Mouse (Mus musculus) limb, embryonic 15.5 days (tissue): ENCODE results near the gene Coq3. TPM values are rescaled to one million over a fixed set of nuclear protein-coding genes. Genes with fewer than 3 reads are reported as not detected.

ENCODE experiments used
- ATAC-seq: fragments of 200-750 bp; cut with Nextera tagmentation; 2 replicates; pipeline ENCODE4 v1.8.0; 2017; ENCODE audit warnings: low read depth, moderate TSS enrichment; ENCODE audit not compliant: insufficient number of reproducible peaks, low FRiP score, low TSS enrichment
- H3K27ac ChIP-seq: fragments of 300-500 bp; sonication (generic); 2 replicates; pipeline ENCODE4 v1.5.1; 2015; ENCODE audit warnings: moderate library complexity, mild to moderate bottlenecking, inconsistent platforms
- H3K27me3 ChIP-seq: fragments of 300-500 bp; sonication (generic); 2 replicates; pipeline ENCODE4 v1.6.1; 2015; ENCODE audit warnings: inconsistent platforms
- H3K36me3 ChIP-seq: fragments of 300-500 bp; sonication (generic); 2 replicates; pipeline ENCODE4 v1.6.1; 2015; ENCODE audit warnings: inconsistent platforms
- H3K4me1 ChIP-seq: fragments of 300-500 bp; sonication (generic); 2 replicates; pipeline ENCODE4 v1.6.1; 2015; ENCODE audit warnings: inconsistent platforms
- H3K4me2 ChIP-seq: fragments of 300-500 bp; sonication (generic); 2 replicates; pipeline ENCODE4 v1.6.1; 2015; ENCODE audit warnings: mild to moderate bottlenecking, inconsistent platforms
- H3K4me3 ChIP-seq: fragments of 300-500 bp; sonication (generic); 2 replicates; pipeline ENCODE4 v1.5.1; 2015; ENCODE audit warnings: mild to moderate bottlenecking, inconsistent platforms
- H3K9ac ChIP-seq: fragments of 300-500 bp; sonication (generic); 2 replicates; pipeline ENCODE4 v1.6.1; 2015; ENCODE audit warnings: inconsistent platforms
- H3K9me3 ChIP-seq: fragments of 300-500 bp; sonication (generic); 2 replicates; pipeline ENCODE4 v1.6.1; 2016; ENCODE audit warnings: inconsistent platforms
- WGBS: fragments of 180-500 bp; shearing (Covaris S2); methylation state at CpG from one replicate; pipeline ENCODE4 v1.1.7; 2015; 5-methylcytosine and 5-hydroxymethylcytosine counted together
- polyA plus RNA-seq: library from polyadenylated mRNA; unstranded; fragments of >200 nt; fragmentation: Nextera tagmentation; extraction: Ambion mirVana; gene quantifications from 2 replicates; pipeline ENCODE4 v1.2.1, GENCODE M21; 2015

The Coq3 gene
- polyA plus RNA-seq, 1 experiment from 2014 or later: 12.0 TPM

- no peak overlapping the region for H3K4me2 ChIP-seq
- no peak overlapping the region for H3K27ac ChIP-seq
- no peak overlapping the region for H3K4me3 ChIP-seq
- peaks cover 10% of the 10 kb centered on the region for H3K4me1 ChIP-seq
- H3K36me3 ChIP-seq: 0 out of 2 replicates have a peak, but pooled peaks cover 8% of the 10 kb centered on the region
- H3K27me3 ChIP-seq: no peaks in the 10 kb centered on the region
- ATAC-seq: no peak
- H3K9me3 ChIP-seq: no peaks in the 10 kb centered on the region
- WGBS: 76% methylated on average over 2 of the region's 2 CpGs
- H3K9ac ChIP-seq: no peak overlapping the region
Observed at GRCm38 (mm10) chr4:21935378-21935777, 55.9 kb downstream of the Coq3 start.

GRCm38 (mm10) chr4:21936424-21936823, 57.0 kb downstream of the Coq3 start:
- ATAC-seq: no peak
- Histone ChIP-seq H3K4me1 (peaks cover 6% of the 10 kb centered on the region), H3K4me3 (no peak overlapping the region), H3K9ac (no peak overlapping the region), H3K4me2 (no peak overlapping the region), H3K9me3 (no peaks in the 10 kb centered on the region), H3K27ac (no peak overlapping the region), H3K27me3 (no peaks in the 10 kb centered on the region), H3K36me3 (0 out of 2 replicates have a peak, but pooled peaks cover 8% of the 10 kb centered on the region)
- 88% methylated on average over 9 of the region's 9 CpGs for WGBS

- no peak overlapping the region for H3K9ac ChIP-seq
- H3K4me3 ChIP-seq: no peak overlapping the region
- H3K9me3 ChIP-seq: no peaks in the 10 kb centered on the region
- H3K4me2 ChIP-seq: no peak overlapping the region
- H3K27me3 ChIP-seq: no peaks in the 10 kb centered on the region
- H3K4me1 ChIP-seq: no peaks in the 10 kb centered on the region
- 86% methylated on average over 8 of the region's 8 CpGs for WGBS
- no peak for ATAC-seq
- 0 out of 2 replicates have a peak, but pooled peaks cover 8% of the 10 kb centered on the region for H3K36me3 ChIP-seq
- H3K27ac ChIP-seq: no peak overlapping the region
Observed at GRCm38 (mm10) chr4:21937890-21938289, 58.4 kb downstream of the Coq3 start.

- no peak overlapping the region for H3K4me3 ChIP-seq
- no peaks in the 10 kb centered on the region for H3K9me3 ChIP-seq
- H3K4me2 ChIP-seq: no peak overlapping the region
- no peak overlapping the region for H3K9ac ChIP-seq
- no peak overlapping the region for H3K27ac ChIP-seq
- H3K27me3 ChIP-seq: no peaks in the 10 kb centered on the region
- ATAC-seq: no peak
- 77% methylated on average over 3 of the region's 3 CpGs for WGBS
- peaks cover 4% of the 10 kb centered on the region; the same call in 1 of the 2 replicates for H3K36me3 ChIP-seq
- no peaks in the 10 kb centered on the region for H3K4me1 ChIP-seq
Observed at GRCm38 (mm10) chr4:21944672-21945071, 65.2 kb downstream of the Coq3 start.

- no peak overlapping the region for H3K4me2 ChIP-seq
- ATAC-seq: no peak
- no peak overlapping the region for H3K4me3 ChIP-seq
- no peaks in the 10 kb centered on the region for H3K4me1 ChIP-seq
- H3K27ac ChIP-seq: no peak overlapping the region
- H3K27me3 ChIP-seq: no peaks in the 10 kb centered on the region
- H3K9ac ChIP-seq: no peak overlapping the region
- 39% methylated on average over 6 of the region's 6 CpGs for WGBS
- no peaks in the 10 kb centered on the region for H3K9me3 ChIP-seq
- H3K36me3 ChIP-seq: peaks cover 15% of the 10 kb centered on the region; the same call in 1 of the 2 replicates
Observed at GRCm38 (mm10) chr4:21951444-21951843, 72.0 kb downstream of the Coq3 start.

GRCm38 (mm10) chr4:21952255-21952654, 72.8 kb downstream of the Coq3 start:
- H3K36me3 ChIP-seq: peaks cover 15% of the 10 kb centered on the region; the same call in 1 of the 2 replicates

GRCm38 (mm10) chr4:21957570-21958321, 78.3 kb downstream of the Coq3 start:
- ATAC-seq: no peak
- Histone ChIP-seq H3K4me1 (no peaks in the 10 kb centered on the region), H3K27me3 (no peaks in the 10 kb centered on the region), H3K9ac (no peak overlapping the region), H3K4me2 (no peak overlapping the region), H3K27ac (no peak overlapping the region), H3K9me3 (no peaks in the 10 kb centered on the region), H3K36me3 (peaks cover 19% of the 10 kb centered on the region), H3K4me3 (no peak overlapping the region)
- 64% methylated on average over 7 of the region's 7 CpGs for WGBS

More at GRCm38 (mm10) chr4:21952255-21952654, 72.8 kb downstream of the Coq3 start:
- ATAC-seq: no peak
- H3K4me1 ChIP-seq: no peaks in the 10 kb centered on the region
- no peak overlapping the region for H3K4me3 ChIP-seq
- no peak overlapping the region for H3K27ac ChIP-seq
- no peaks in the 10 kb centered on the region for H3K9me3 ChIP-seq
- H3K9ac ChIP-seq: no peak overlapping the region
- H3K27me3 ChIP-seq: no peaks in the 10 kb centered on the region
- H3K4me2 ChIP-seq: no peak overlapping the region
- WGBS: 69% methylated on average over 2 of the region's 2 CpGs

Other genes with a start within 250 kb of the Coq3 start
- not detected in 2 replicates for gene Prdm13, start 193.7 kb upstream of the Coq3 start, polyA plus RNA-seq
- 36.9 and 39.4 TPM in 2 replicates for gene Ccnc, start 152.0 kb upstream of the Coq3 start, polyA plus RNA-seq
- gene Usp45, start 112.5 kb upstream of the Coq3 start, polyA plus RNA-seq: 7.0 and 7.4 TPM in 2 replicates
- 6.6 and 7.3 TPM in 2 replicates for gene Tstd3, start 112.5 kb upstream of the Coq3 start, polyA plus RNA-seq
- gene Pnisr, start 32.1 kb upstream of the Coq3 start, polyA plus RNA-seq: 132 and 135 TPM in 2 replicates
- gene Faxc, start 51.7 kb downstream of the Coq3 start, polyA plus RNA-seq: 2.4 and 3.8 TPM in 2 replicates